Mouse (Mus musculus) left cerebral cortex, postnatal 4 days (tissue): ENCODE measurements at regions not wholly inside any gene's neighbourhood (a gene's known extent, or its start where the extent isn't known, plus 50 kb on each side); places are given as distances from the start of the nearest gene placed in this dataset.

Experiments used
- DNase-seq: peaks from one replicate; pipeline ENCODE4 v3.0.0-alpha.2; 2022
- intact Hi-C: fragments of 180-260 bp; cut with DNase I; formaldehyde crosslinking; loops from one replicate; pipeline ENCODE4 v1.15.1; 2025

- intact Hi-C loops, result no loop called here
- peak; percentile 65 for DNase-seq
These were observed 232.6 kb upstream of the Chd6 start for GRCm38 (mm10) chr2:161341368-161341891.

- DNase-seq, result no peak
- intact Hi-C loops, result no loop called here
These were observed 231.4 kb upstream of the Chd6 start for GRCm38 (mm10) chr2:161340291-161340690.

GRCm38 (mm10) chr2:161339327-161340001, 230.6 kb upstream of the Chd6 start:
- intact Hi-C loops, result no loop called here

GRCm38 (mm10) chr2:161338953-161339326, 230.1 kb upstream of the Chd6 start:
- intact Hi-C loops, result no loop called here
- peak; percentile 40 for DNase-seq

More at GRCm38 (mm10) chr2:161339327-161340001, 230.6 kb upstream of the Chd6 start:
- DNase-seq, result no peak

- peak; percentile 60 for DNase-seq
- intact Hi-C loops, result no loop called here
These were observed 223.8 kb upstream of the Chd6 start for GRCm38 (mm10) chr2:161332653-161333052.

GRCm38 (mm10) chr2:161331850-161332365, 223.0 kb upstream of the Chd6 start:
- DNase-seq, result peak; percentile 24
- intact Hi-C loops, result no loop called here

- DNase-seq, result no peak
- intact Hi-C loops, result loop anchor here (5.0 kb wide), 1 partner anchor 675 kb away; no protein-coding TSS in a partner anchor
These were observed 193.9 kb upstream of the Chd6 start for GRCm38 (mm10) chr2:161302796-161303195.

- DNase-seq, result no peak
- intact Hi-C loops, result no loop called here
These were observed 160.1 kb upstream of the Chd6 start for GRCm38 (mm10) chr2:161268861-161269413.

GRCm38 (mm10) chr2:161266476-161266875, 157.6 kb upstream of the Chd6 start:
- no peak for DNase-seq
- intact Hi-C loops, result no loop called here

- peak; percentile 31 for DNase-seq
These were observed 156.3 kb upstream of the Chd6 start for GRCm38 (mm10) chr2:161265211-161265610.

GRCm38 (mm10) chr2:161252761-161253160, 143.9 kb upstream of the Chd6 start:
- DNase-seq, result no peak
- intact Hi-C loops, result no loop called here

More at GRCm38 (mm10) chr2:161265211-161265610, 156.3 kb upstream of the Chd6 start:
- intact Hi-C loops, result no loop called here

GRCm38 (mm10) chr2:161241665-161242064, 132.8 kb upstream of the Chd6 start:
- no peak for DNase-seq
- intact Hi-C loops, result no loop called here

- DNase-seq, result no peak
- intact Hi-C loops, result no loop called here
These were observed 128.5 kb upstream of the Chd6 start for GRCm38 (mm10) chr2:161237280-161237819.

- intact Hi-C loops, result no loop called here
- DNase-seq, result no peak
These were observed 124.4 kb upstream of the Chd6 start for GRCm38 (mm10) chr2:161233155-161233741.

- peak; percentile 44 for DNase-seq
- intact Hi-C loops, result no loop called here
These were observed 122.5 kb upstream of the Chd6 start for GRCm38 (mm10) chr2:161231405-161231804.

- peak; percentile 6 for DNase-seq
- intact Hi-C loops, result loop anchor here (5.0 kb wide), 1 partner anchor 1442 kb away; no protein-coding TSS in a partner anchor
These were observed 106.9 kb upstream of the Chd6 start for GRCm38 (mm10) chr2:161215736-161216135.

- intact Hi-C loops, result loop anchor here (5.0 kb wide), 1 partner anchor 1442 kb away; no protein-coding TSS in a partner anchor
- peak; percentile 85 for DNase-seq
These were observed 106.0 kb upstream of the Chd6 start for GRCm38 (mm10) chr2:161214681-161215458.

- intact Hi-C loops, result no loop called here
These were observed 103.5 kb upstream of the Chd6 start for GRCm38 (mm10) chr2:161212322-161212882.

GRCm38 (mm10) chr2:161196713-161197372, 88.0 kb upstream of the Chd6 start:
- intact Hi-C loops, result no loop called here

More at GRCm38 (mm10) chr2:161212322-161212882, 103.5 kb upstream of the Chd6 start:
- DNase-seq, result no peak

More at GRCm38 (mm10) chr2:161196713-161197372, 88.0 kb upstream of the Chd6 start:
- DNase-seq, result no peak
